Mouse (Mus musculus) kidney, postnatal 0 days (tissue): Measurements from ENCODE around the gene 4930595D18Rik. TPM values are rescaled to one million over a fixed set of nuclear protein-coding genes. Genes with fewer than 3 reads are reported as not detected.

ENCODE experiments used
- ATAC-seq: fragments of 200-750 bp; cut with Nextera tagmentation; replicated peaks from 2 replicates; pipeline ENCODE4 v1.8.0; 2017; ENCODE audit warnings: low read depth, moderate number of reproducible peaks, moderate TSS enrichment, moderate library complexity; ENCODE audit not compliant: low FRiP score
- DNase-seq: peaks from one replicate; pipeline ENCODE4 v3.0.0-alpha.2; 2016; ENCODE audit warnings: low spot score
- H3K27ac ChIP-seq: fragments of 300-500 bp; sonication (generic); 2 replicates; pipeline ENCODE4 v1.5.1; 2014; ENCODE audit warnings: mild to moderate bottlenecking
- H3K27me3 ChIP-seq: fragments of 300-500 bp; sonication (generic); 2 replicates; pipeline ENCODE4 v1.6.1; 2014; ENCODE audit warnings: low read length, mixed read lengths; ENCODE audit not compliant: insufficient read depth
- H3K36me3 ChIP-seq: fragments of 300-500 bp; sonication (generic); 2 replicates; pipeline ENCODE4 v1.6.1; 2014; ENCODE audit warnings: low read length, mixed read lengths; ENCODE audit not compliant: insufficient read depth
- H3K4me1 ChIP-seq: fragments of 300-500 bp; sonication (generic); replicated peaks from 2 replicates; pipeline ENCODE4 v1.6.1; 2014; ENCODE audit warnings: antibody characterized with exemption, low read length, mixed read lengths; ENCODE audit not compliant: insufficient read depth
- H3K4me2 ChIP-seq: fragments of 300-500 bp; sonication (generic); 2 replicates; pipeline ENCODE4 v1.6.1; 2014; ENCODE audit warnings: mild to moderate bottlenecking, low read length, moderate library complexity, mixed read lengths
- H3K4me3 ChIP-seq: fragments of 300-500 bp; sonication (generic); replicated peaks from 2 replicates; pipeline ENCODE4 v1.5.1; 2014; ENCODE audit warnings: low read depth, low read length
- H3K9ac ChIP-seq: fragments of 300-500 bp; sonication (generic); 2 replicates; pipeline ENCODE4 v1.6.1; 2014; ENCODE audit warnings: low read depth, low read length
- H3K9me3 ChIP-seq: fragments of 300-500 bp; sonication (generic); replicated peaks from 2 replicates; pipeline ENCODE4 v1.6.1; 2016; ENCODE audit warnings: low read length, inconsistent platforms, mixed read lengths
- CTCF ChIP-seq: IDR thresholded peaks from 2 replicates; pipeline ENCODE4 v1.5.1; 2016; ENCODE audit warnings: antibody characterized with exemption, low read depth, mild to moderate bottlenecking, moderate library complexity
- WGBS: fragments of 180-500 bp; shearing (Covaris S2); extraction: QIAGEN DNeasy Blood & Tissue Kit; methylation state at CpG from one replicate; pipeline ENCODE4 v1.1.7; 2014; 5-methylcytosine and 5-hydroxymethylcytosine counted together
- polyA plus RNA-seq: library from polyadenylated mRNA; unstranded; fragments of >200 nt; fragmentation: Nextera tagmentation; extraction: Ambion mirVana; gene quantifications from 2 replicates; pipeline ENCODE4 v1.2.1, GENCODE M21; 2015

The 4930595D18Rik gene
- polyA plus RNA-seq = not detected in 2 replicates

DNA sequence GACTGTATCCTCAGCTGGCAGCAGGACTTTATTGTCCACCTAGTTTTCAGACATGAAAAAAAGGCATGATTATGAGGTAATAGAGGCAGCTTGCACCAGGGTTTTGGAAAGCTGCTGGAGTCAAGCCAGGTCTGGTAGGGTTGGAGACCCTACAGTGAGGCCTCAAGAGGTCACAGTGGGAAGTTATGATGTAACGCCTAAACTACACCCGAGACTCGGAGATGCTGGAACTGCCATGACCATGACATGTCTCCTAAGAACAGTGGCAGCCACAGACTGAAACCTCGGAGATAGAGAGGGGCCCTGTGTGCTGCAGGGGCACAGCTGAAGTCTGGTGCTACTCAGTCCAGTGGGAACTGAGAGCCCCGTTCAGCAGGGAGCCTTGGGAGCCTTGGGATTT lies at the start of gene 4930595D18Rik:
4930595D18Rik (minus strand) TSS at position 16 of the 400 bp plus-strand sequence.
- ATAC-seq = no peak
- no peak for TF ChIP-seq CTCF
- Histone ChIP-seq H3K4me3 (no peak within 1 kb of the TSS), H3K36me3 (no peaks in the 10 kb centered on the region), H3K4me1 (no peaks in the 10 kb centered on the region), H3K9ac (no peak within 1 kb of the TSS), H3K4me2 (no peak within 1 kb of the TSS), H3K27ac (no peak within 1 kb of the TSS), H3K9me3 (no peaks in the 10 kb centered on the region), H3K27me3 (no peaks in the 10 kb centered on the region)
- WGBS = 70% methylated on average over 5 of the region's 5 CpGs
- DNase-seq = no peak

- WGBS = 77% methylated on average over 4 of the region's 4 CpGs
- H3K9ac ChIP-seq = no peak overlapping the region
- H3K9me3 ChIP-seq = no peaks in the 10 kb centered on the region
- no peak overlapping the region for H3K4me3 ChIP-seq
- no peaks in the 10 kb centered on the region for H3K36me3 ChIP-seq
- H3K27me3 ChIP-seq = no peaks in the 10 kb centered on the region
- DNase-seq (no peak), ATAC-seq (no peak)
- no peak overlapping the region for H3K27ac ChIP-seq
- no peak for TF ChIP-seq CTCF
- peaks cover 10% of the 10 kb centered on the region for H3K4me1 ChIP-seq
- H3K4me2 ChIP-seq = no peak overlapping the region
These were observed 49.5 kb upstream of the 4930595D18Rik start for GRCm38 (mm10) chr12:111233798-111234197.

DNA sequence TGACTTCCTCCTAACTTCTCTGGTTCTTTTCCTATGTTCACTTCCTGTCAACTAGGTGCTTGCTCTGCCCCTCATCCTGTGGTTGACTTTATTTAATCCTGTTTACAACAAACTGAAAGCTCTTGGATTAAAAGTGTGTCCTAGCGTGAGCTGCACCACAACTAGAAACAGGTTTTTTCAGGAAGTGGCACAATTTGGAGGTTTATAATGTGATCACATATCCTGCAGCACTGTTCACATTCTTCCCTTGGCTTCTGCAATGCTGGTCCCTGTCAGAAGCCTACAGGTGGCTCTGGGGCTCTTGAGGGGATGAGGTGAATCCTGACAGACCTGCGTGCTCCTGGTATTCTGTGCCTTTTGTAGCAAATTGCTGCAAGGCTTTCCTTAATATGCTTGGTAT lies 46.5 kb upstream of the 4930595D18Rik start:
- Histone ChIP-seq H3K4me1 (no peaks in the 10 kb centered on the region), H3K4me2 (no peak overlapping the region), H3K27ac (no peak overlapping the region), H3K4me3 (no peak overlapping the region), H3K36me3 (no peaks in the 10 kb centered on the region), H3K9me3 (no peaks in the 10 kb centered on the region), H3K9ac (no peak overlapping the region), H3K27me3 (no peaks in the 10 kb centered on the region)
- no peak for DNase-seq
- no peak for ATAC-seq
- WGBS = 88% methylated on average over 2 of the region's 2 CpGs
- no peak for TF ChIP-seq CTCF

- WGBS = 91% methylated on average over 5 of the region's 5 CpGs
- Histone ChIP-seq H3K4me3 (no peak overlapping the region), H3K36me3 (no peaks in the 10 kb centered on the region), H3K4me1 (no peaks in the 10 kb centered on the region), H3K9ac (no peak overlapping the region), H3K27me3 (no peaks in the 10 kb centered on the region), H3K9me3 (no peaks in the 10 kb centered on the region), H3K27ac (no peak overlapping the region), H3K4me2 (no peak overlapping the region)
- no peak for TF ChIP-seq CTCF
- no peak for DNase-seq
- no peak for ATAC-seq
These were observed 44.2 kb upstream of the 4930595D18Rik start for GRCm38 (mm10) chr12:111228488-111228887.

DNA sequence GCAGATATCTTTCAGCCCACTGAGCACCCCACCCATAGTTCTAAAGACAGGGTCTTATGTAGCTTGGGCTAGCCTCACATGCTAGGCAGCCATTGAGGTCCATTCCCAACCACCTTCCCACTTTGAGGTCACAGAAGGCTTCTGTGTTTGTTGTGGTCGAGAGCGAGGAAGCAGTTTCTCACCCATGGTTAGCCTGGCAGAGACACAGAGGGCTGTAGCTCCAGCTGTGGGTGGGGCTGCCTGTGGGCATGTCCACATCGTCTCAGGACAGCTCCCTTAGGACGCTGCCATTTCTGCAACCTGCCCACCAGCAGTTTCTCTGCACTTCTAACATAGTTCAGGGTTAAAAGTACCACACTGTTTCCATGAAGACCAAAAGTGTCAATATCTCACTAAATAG lies 43.1 kb upstream of the 4930595D18Rik start:
- Histone ChIP-seq H3K4me3 (no peak overlapping the region), H3K36me3 (peaks cover 2% of the 10 kb centered on the region; the same call in 1 of the 2 replicates), H3K4me1 (no peaks in the 10 kb centered on the region), H3K4me2 (no peak overlapping the region), H3K27ac (no peak overlapping the region), H3K27me3 (no peaks in the 10 kb centered on the region), H3K9ac (no peak overlapping the region), H3K9me3 (no peaks in the 10 kb centered on the region)
- no peak for DNase-seq
- 74% methylated on average over 4 of the region's 4 CpGs for WGBS
- no peak for TF ChIP-seq CTCF
- ATAC-seq = no peak

GRCm38 (mm10) chr12:111225197-111225780 lies 41.0 kb upstream of the 4930595D18Rik start:
- DNase-seq (no peak), ATAC-seq (no peak)
- Histone ChIP-seq H3K27ac (no peak overlapping the region), H3K36me3 (peaks cover 12% of the 10 kb centered on the region), H3K9ac (no peak overlapping the region), H3K4me2 (no peak overlapping the region), H3K4me3 (no peak overlapping the region), H3K9me3 (no peaks in the 10 kb centered on the region), H3K27me3 (no peaks in the 10 kb centered on the region), H3K4me1 (no peaks in the 10 kb centered on the region)
- WGBS = 74% methylated on average over 10 of the region's 10 CpGs
- no peak for TF ChIP-seq CTCF

DNA sequence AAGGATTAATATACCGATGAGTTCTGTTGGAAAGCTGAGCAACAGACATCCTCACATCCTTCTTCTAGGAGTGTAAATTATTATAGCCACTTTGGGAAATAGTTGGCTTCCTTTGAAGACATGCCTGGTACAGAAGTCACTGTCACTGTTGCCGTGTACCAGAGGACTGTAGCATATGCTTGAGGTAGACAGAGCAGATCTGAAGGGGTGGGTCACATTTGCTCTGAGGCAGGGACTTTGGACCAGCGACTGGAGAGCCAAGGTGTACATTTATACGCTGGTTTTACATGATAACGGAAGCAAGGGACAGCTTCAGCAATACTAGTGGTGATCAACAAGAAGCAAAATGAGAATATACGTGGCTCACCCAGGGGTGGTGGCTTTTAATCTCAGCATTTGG lies 34.6 kb upstream of the 4930595D18Rik start:
- DNase-seq = no peak
- no peak for ATAC-seq

More for the DNA sequence above, 34.6 kb upstream of the 4930595D18Rik start:
- H3K9ac ChIP-seq = no peak overlapping the region
- WGBS = 96% methylated on average over 6 of the region's 6 CpGs
- peaks cover 12% of the 10 kb centered on the region for H3K36me3 ChIP-seq
- H3K4me2 ChIP-seq = no peak overlapping the region
- H3K4me3 ChIP-seq = no peak overlapping the region
- H3K27me3 ChIP-seq = no peaks in the 10 kb centered on the region
- no peaks in the 10 kb centered on the region for H3K4me1 ChIP-seq
- H3K9me3 ChIP-seq = no peaks in the 10 kb centered on the region
- TF ChIP-seq CTCF = no peak
- no peak overlapping the region for H3K27ac ChIP-seq
